Mouse (Mus musculus) c-Kit-positive CD71-positive TER-119-positive erythroid progenitor cells, embryonic 14.5 days (primary cell): ENCODE data around the gene Tsc22d4.

Experiments
- DNase-seq: peaks from one replicate; pipeline ENCODE4 v3.0.0-alpha.2; 2013; ENCODE audit warnings: low spot score

Tsc22d4 gene

DNA sequence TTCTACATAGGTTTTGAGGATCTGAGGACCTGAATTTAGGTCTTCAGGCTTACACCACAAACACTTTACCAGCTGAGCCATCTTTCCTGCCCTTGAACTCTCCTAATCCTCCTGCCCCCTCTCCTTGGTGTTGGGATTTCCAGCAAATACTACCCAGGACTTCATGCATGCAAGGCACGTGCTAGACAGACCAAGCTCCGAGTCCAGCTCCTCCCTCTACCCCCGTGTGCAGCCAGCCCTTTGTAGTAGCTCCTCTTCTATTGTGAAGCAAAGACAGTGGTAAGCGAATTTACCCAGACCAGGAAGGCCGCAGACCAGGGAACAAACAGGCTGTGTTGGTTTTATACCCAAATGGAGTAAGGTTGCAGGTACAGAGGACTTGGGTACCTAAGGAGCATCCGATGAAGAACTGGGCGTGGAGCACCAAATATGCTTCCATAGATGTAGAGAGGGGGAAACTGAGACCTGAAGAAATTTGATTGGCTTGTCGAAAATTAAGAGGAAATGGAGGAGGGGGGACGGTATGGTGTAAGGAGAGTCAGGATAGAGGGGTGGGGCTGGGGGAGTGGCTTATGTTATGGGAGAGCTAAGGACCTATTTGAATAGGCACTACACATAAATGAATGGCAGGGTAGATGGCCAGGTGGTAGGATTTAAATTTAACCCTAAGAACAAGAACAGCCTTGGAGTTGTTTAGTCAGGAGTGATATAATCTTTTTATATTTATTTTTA is 19.2 kb downstream of the Tsc22d4 start:
- DNase-seq, result no peak

DNA sequence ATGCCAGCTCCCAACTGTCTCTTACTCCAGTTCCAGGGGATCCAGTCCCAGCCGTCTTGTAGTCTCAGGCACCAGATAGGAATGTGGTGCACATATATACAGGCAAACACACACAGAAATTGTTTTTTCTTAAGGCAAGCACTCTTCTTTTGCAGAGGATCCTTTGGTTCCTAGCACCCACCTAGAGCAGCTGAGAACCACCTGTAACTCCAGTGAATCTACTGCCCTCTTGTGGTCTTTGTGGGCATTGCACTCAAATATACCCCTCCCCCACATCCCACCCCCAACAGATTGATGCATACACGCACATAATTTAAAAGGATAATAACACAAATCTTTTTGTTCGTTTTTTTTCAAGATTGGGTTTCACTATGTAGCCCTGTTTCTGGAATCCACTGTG is 20.7 kb downstream of the Tsc22d4 start:
- no peak for DNase-seq

DNA sequence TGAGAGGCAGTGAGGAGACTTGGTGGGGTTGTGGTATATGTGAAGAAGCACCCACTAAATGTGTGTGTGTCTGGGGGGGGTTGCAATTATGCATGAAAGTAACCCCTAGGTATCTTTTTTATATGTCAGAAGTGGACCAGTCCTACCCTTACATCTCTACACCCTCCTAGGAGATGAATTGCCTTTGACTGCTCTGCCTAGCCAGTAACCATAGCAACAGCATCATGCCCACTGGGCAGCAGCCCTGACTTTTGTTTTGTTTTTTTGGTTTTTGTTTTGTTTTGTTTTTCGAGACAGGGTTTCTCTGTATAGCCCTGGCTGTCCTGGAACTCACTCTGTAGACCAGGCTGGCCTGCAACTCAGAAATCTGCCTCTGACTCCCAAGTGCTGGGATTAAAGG is 22.9 kb downstream of the Tsc22d4 start:
- DNase-seq, result no peak

DNA sequence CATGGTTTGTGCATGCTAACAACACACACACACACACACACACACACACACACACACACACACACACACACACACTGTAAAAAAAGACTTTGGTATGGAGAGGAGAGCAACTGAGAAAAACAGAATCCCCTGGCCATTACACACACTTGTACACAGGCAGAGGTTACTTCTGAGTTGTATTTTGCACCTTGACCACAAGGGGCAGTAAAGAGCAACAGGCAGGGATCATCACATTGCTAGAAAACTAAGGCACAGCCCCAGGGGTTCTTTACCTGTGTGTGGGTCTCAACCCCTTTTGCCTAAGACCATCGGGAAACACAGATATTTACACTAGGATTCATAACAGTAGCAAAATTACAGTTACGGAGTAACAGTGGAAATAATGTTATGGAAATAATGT is 25.2 kb downstream of the Tsc22d4 start:
- peak; percentile 78 for DNase-seq

DNA sequence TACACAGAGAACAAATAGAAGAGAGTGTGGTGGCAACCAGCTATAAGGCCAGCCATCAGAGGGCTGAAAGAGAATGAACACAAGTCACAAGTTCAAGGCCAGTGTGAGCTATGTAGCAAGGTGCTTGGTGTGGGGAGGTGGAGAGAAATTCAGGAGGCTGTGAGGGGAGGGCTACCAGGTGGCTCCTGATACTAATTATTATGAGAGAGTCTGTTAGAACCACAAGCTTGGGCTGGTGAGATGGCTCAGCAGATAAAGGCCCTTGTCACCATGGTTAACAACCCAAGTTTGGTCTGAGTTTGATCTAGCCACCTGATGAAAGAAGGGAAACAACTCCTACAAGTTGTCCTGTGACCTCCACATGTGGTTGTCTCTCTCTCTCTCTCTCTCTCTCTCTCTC is 27.2 kb downstream of the Tsc22d4 start:
- DNase-seq, result no peak

DNA sequence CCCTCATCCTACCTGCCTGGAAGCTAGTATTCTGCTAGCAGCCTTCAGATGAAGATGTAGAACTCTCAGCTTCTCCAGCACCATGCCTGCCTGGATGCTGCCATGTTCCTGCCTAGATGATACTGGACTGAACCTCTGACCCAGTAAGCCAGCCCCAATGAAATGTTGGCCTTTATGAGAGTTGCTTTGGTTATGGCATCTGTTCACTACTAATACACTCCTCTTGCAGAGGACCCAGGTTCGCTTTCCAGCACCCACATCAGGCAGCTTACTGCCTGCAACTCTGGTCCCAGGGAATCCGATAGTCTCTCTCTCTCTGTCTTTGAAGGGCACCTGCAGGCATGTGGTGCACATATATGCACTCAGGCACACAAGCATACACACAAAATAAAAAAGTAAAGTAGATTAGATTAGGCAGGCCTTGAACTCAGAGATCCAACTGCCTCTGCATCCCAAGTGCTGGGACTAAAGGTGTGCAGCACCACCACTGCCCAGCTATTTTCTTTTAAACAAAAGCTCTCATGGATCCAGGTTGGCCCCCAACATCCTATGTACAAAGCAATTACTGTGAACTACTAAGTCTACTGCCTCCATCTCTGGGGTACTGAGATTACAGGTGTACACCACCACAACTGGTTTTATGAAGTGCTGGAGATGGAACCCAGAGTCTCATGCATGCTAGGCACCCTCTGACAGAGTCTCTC is 30.2 kb downstream of the Tsc22d4 start:
- DNase-seq, result no peak

DNA sequence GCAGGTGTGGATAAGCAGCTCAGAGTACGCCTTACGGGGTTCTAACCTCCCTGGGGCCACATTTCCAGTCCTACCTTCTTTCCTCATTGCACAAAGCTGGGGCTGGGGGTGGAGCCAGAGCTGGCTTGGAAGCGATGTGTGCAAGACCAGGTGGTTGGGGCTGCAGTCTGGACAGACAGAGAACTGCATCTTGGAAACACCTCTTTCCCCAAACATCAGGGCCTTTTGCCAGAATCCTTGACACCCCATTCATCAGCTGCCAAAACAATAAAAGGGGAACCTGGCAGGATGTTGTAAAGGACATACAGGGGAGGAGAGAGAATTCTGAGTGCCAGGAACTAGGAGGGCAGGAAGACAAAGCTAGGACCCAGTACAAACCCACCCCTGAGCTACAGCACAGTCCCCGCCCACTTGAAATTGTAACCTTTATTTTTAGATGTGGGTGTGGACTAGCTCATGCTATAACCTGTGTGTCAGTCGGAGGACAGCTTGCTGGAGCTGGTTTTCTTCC is 30.9 kb downstream of the Tsc22d4 start:
- no peak for DNase-seq

DNA sequence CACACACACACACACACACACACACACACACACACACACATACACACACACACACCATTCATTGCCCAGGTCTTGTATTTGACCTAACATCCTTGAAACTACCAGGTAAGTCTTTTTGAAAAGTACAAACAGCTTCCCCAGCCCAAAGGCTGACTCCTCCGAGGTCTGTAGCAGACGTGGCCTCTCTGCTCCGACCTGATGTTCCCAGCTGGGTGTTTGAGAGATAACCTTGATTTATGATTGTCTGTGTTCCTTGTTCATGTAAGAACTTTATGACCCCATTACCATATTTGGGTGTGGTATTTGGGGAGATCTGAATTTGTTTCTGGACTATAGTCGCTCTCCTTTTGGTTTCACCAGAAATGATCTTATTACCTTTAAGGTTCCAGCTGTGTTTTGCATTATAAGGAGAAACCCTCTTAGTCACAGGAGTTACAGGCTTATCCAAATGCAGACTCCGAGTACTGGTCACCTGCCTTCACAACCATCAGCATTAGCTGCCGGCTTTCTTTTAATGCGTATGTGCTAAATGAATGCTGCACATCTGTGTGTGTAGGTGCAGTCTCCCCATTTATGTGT is 31.8 kb downstream of the Tsc22d4 start:
- DNase-seq, result no peak

DNA sequence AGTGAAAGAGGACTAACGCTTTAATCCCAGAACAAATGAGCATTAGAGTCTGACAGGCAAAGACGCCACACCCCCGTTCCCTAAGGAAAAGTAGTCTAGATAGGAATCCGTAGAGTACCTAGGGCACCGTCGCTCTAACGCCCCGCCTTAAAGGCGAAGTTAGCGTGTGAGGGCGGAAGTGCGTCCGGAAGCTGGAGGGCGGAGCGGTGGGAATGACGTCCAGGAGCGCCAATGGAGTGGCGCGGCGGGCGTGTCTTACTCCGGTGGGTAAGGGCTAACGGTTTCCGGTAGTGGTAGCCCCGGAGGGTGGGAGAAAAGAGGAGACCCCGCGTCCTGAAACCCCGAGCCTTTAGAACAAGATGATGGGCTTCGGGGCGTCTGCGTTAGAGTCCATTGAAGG is 33.1 kb downstream of the Tsc22d4 start, which contains the start of gene Ppp1r35:
TSS of gene Ppp1r35 (plus strand) at position 215 of the 400 bp plus-strand sequence.
- peak; percentile 94 for DNase-seq

DNA sequence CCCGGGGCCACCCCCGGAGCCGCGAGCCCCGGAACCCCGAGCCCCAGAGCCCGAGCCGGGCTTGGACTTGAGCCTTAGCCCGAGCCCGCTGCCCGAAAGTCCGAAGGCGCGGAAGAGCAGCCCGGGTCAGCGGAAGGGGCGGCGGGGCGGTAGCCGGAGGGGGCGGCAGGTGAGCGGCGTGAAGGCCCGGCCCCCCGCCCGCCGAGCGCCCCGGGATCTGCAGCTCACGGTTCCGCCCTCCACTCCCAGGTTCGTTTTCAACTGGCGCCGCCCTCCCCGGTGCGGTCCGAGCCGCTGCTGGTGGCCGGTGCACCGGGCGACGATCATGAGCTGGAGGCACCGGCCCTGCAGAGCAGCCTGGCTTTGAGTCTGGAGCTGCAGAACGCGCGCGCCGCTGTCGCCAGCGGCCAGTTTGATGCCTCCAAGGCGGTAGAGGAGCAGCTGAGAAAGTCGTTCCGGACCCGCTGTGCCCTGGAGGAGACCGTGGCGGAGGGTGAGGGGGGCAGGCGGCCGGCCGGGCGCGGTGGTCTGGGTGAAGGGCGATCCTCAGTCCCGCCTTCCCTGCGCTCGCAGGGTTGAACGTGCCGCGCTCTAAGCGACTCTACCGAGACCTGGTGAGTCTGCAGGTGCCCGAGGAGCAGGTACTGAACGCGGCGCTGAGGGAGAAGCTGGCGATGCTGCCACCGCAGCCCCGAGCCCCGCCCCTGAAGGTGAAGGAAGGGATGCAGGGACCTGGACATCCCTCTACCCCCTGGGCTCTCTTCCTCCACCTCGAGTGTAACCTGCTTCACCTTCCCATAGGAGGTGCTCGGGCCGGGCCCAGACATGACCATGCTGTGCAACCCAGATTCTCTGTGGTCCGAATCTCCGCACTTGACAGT is 33.8 kb downstream of the Tsc22d4 start:
- no peak for DNase-seq

DNA sequence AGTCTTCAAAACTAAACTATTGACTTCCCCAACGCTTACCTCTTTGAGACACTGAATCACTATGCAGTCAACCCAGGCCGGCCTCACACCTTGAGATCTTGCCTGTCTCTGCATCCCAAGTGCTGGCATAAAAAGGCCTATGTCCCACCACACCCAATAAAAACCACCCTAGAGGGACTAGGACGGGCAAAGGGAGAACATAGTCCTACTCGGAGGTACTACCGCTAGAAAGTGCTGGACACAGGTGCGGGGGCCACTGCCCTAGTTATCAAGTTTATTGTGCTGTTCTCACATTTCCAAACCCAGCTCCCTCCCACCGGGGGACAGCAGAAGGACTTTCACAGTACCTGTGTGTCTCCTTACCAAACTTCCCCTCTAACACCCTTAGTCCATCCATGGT is 36.1 kb downstream of the Tsc22d4 start:
- no peak for DNase-seq

DNA sequence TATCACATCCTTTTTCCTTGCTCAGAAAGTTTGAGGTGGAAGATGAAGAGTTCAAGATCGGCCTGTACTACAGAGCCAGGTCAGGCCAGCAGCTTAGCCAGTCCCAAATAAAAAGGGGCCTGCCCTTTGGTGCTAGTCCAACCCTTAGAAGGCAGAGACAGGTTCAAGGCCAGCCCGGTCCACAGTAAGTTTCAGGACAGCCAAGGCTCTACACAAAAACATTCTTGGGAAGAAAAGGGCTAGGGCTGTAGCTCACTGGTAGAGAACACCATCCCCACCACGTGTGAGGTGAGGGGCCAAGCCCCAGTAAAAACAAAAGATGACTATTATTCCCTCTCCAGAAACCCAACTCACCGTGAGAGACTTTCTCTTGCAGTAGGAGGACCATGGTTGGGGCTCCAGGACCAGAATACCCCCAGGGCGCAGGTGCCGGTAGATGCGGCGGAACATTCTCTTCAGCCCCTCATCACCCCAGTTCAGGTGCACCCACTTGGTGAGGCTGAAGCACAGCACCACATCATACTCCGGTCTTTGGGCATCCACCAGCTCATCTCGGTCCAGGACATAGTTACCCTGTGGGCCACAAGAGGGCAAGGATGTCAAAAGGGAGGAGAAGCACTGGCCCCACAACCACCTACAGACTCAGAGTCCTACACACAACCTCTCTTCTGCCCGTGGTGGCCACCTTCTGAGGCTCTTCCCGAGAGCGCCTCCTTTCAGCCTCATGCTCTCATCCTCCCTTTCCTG is 37.4 kb downstream of the Tsc22d4 start:
- DNase-seq, result no peak

DNA sequence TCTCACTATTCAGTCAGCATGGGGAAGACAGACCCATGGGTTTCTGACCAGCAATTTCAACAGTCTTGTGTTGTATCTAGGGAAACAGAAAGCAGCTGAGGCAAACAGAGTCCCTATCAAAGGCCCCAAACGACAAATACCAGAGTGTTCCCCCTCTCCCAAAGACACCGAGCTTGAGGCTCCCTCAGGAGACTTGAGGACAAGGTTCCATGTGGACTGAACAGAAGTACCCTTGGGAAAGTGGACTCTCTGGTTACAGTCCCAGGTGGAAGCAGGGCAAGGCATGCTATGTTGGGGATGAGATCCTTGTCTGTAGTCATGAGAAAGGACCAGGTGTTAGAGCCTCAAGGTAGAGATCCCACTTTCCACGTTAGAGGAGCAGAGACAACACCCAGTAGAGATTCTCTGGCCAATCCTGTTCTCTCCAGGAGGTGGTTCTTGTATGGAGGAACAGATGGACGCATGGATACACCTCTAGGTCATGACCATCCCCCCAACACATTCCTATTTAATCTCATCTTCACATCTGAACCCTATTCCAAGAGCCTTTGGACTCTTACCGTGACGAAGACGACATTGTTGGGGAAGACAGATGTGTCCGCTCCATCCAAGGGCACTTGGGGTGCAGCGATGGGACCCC is 38.5 kb downstream of the Tsc22d4 start:
- DNase-seq, result no peak

DNA sequence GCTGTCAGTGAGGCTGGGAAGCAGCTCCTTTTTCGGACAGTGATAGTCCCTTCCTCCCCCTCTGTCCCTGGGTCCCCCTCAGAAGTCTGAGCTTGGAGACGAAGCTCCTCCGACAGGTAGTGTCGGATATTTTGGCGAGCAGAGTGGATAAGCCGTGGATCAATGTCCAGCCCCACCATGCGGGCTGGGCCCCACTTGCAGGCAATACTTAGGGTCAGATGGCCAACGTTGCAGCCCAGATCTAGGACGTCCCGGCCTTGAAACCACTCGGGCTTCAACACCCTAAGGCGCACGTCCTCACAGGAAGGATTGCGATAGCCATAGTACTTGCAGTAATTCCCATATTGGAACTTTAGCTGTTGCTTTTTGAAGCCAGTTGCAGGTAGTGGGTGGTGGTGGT is 39.0 kb downstream of the Tsc22d4 start:
- DNase-seq, result no peak

DNA sequence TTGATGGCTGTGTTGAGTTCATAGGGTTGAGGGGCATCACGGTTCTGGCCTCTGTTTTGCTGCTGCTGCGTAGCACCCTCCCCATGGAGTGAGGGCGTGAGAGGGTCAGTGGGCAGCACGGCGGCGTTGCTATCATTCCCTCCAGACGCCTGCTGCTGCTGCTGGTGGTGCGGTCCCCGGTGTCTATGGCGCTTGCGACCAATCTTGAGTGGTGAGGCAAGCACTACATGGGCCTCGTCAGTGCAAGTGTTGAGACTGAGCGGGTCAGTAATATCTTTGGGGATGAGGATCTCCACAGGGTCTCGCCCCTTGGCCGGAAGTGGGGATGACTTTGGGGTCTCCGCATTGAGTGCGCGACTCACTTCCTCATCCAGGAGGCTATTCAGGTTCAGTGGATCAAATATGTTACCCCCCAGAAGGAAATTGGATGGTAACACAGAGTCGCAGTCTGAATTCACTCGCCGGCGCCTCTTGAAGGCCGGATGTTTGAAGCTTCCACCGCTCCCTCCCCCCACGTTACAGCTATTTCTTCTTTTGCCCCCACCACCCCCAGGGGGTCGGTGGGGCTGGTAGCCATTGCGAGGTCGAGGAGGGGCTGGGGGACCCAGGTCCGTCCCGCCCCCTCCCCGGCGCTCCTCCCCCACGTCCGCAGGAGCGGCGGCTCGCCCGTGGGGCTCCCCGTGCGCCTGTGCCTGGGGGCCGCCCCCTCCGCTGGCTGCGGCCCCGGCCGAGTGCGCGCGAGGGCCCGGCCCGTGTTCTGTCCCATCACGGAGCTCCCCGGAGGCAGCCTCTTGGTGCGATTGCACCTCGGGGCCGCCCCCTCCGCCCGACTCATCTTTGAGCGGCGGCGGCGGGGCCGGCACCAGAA is 39.9 kb downstream of the Tsc22d4 start:
- DNase-seq, result no peak

DNA sequence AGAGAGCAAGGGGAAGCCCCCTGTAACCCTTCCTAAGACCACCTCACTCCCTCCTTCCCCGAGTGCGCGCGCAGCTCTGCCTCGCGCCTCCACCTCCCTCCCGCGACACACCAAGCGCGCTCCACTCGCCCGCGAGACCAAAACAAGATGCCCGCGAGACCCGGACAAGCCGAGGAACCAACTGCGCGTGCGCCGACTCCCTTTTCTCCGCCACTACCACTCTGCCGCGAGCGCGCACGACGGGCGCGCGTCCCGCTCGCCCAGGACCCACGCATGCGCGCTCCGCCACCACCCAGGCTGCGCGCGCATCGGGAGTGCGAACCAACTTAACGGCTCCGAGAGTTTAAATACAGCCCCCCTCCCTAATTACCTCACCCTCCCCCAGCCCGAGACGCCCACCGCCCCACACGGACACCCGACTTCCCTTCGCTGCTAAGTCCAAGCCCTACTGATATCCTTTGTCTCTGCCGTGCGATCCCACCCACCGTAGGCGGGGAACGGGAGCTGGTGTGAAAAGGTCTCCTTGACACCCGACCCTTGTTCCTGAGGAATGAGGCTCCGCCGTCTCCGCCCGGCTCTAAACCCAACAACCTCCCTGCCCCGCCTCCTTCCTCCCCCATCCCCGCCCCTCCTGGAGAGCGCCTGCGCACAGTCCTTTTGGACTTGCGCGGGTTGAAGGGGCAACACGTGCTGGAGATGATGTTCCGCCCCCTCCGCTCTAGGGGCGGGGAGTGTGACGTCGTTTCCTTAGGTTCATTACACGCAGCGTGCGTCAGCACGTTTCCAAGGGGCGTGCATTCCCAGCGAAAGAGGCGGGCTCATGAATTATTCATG is 40.8 kb downstream of the Tsc22d4 start:
- peak; percentile 100 for DNase-seq

DNA sequence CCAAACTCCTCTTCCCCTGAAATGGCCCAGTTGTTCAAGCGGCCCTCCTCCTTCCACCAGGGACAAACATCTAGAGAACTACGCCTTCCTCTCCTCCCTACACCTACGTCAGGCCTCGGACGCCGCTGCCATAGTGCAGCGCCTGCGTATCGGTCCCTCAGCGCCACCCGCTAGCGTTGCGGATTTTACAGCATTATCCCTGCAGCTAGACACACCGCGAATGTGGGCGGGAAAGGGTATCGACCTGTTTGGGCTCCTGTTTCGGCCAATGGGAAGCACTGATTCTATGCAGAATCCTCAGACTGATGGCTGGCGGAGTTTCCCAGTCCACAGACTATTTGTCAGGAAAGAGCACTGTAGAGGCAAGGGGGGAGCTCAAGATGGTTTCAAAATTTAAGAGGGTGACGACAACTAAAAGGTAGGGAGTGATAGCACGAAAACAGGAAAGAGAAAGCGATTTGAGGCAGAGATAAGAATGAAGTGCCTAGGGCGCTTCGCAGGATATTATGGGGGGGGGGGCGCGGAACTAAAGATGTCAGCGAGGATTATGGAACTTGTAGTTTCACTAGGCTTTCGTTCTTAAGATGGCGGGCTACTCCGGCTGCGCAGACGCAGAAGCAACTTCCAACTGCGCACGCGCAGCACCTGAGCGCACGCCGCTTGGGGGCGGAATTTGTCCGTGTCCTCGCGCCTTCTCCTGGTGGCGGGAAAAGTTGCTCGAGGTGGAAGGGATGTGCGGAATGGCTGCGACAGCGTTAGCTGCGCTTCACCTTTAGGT is 41.8 kb downstream of the Tsc22d4 start, which contains the start of the genes Mepce and Zcwpw1:
TSS of gene Mepce (minus strand) at position 505 of the 778 bp plus-strand sequence.
TSS of gene Zcwpw1 (plus strand) at position 648 of the 778 bp plus-strand sequence.
- peak; percentile 95 for DNase-seq

DNA sequence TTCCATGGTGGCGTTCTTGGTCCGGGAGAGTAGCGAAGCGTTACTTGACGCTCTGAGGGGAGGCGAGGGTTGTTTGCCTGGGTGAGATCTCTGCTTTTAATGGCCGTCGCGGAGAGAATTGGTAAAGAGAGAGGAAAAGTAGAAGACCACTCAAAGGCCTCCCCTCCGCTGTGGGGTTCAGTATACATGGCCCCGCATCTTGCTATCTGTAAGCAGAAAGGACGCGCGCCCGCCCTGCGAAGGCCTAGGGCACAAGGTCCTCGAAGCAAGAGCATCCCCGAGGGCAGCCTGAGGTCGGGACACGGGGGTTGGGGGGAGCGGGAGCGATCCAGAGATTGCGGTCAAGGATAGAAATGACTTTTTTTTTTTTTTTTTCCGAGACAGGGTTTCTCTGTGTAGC is 42.6 kb downstream of the Tsc22d4 start:
- no peak for DNase-seq
